Mouse (Mus musculus) G1E (cell line): Measurements from ENCODE around the gene Ube2h. TPM values are rescaled to one million over a fixed set of nuclear protein-coding genes. Genes with fewer than 3 reads are reported as not detected.

ENCODE experiments used
- ATAC-seq: 2 replicates; pipeline ENCODE4 v1.8.0; 2016; ENCODE audit warnings: mild to moderate bottlenecking; ENCODE audit not compliant: insufficient number of reproducible peaks, poor library complexity, low FRiP score, severe bottlenecking; ENCODE audit errors: extremely low read depth
- DNase-seq: peaks from one replicate; pipeline ENCODE4 v3.0.0; 2012; ENCODE audit warnings: low spot score
- H3K27me3 ChIP-seq: 2 replicates; pipeline ENCODE4 v1.6.1; 2012; ENCODE audit warnings: mild to moderate bottlenecking, low read length, inconsistent platforms; ENCODE audit not compliant: insufficient read depth
- H3K36me3 ChIP-seq: replicated peaks from 2 replicates; pipeline ENCODE3; 2012; ENCODE audit warnings: mild to moderate bottlenecking, inconsistent platforms
- H3K4me1 ChIP-seq: 2 replicates; pipeline ENCODE4 v1.6.1; 2012; ENCODE audit warnings: low read depth, low read length, inconsistent platforms, mixed read lengths; ENCODE audit not compliant: insufficient read depth
- H3K4me3 ChIP-seq: 2 replicates; pipeline ENCODE4 v1.5.1; 2012; ENCODE audit warnings: low read depth, mild to moderate bottlenecking, inconsistent platforms, low read length, moderate library complexity, mixed read lengths
- H3K9me3 ChIP-seq: replicated peaks from 2 replicates; pipeline ENCODE4 v1.6.1; 2012; ENCODE audit warnings: inconsistent platforms
- CTCF ChIP-seq: IDR thresholded peaks from 2 replicates; pipeline ENCODE4 v1.5.1; 2012; ENCODE audit warnings: low read depth, low read length, inconsistent platforms, mixed read lengths
- GATA1 ChIP-seq: IDR thresholded peaks from 2 replicates; pipeline ENCODE4 v1.6.1; 2012; ENCODE audit warnings: borderline replicate concordance, low read length, inconsistent platforms, mixed read lengths
- GATA2 ChIP-seq: IDR thresholded peaks from 2 replicates; pipeline ENCODE4 v1.6.1; 2012; ENCODE audit warnings: low read depth, low read length, inconsistent platforms, borderline replicate concordance
- POLR2AphosphoS5 ChIP-seq: IDR thresholded peaks from 2 replicates; pipeline ENCODE4 v1.6.1; 2012; ENCODE audit warnings: low read depth, low read length, inconsistent platforms; ENCODE audit not compliant: insufficient replicate concordance
- TAL1 ChIP-seq: conservative IDR thresholded peaks from 2 replicates; pipeline ENCODE4 v1.6.1; 2012; ENCODE audit warnings: low read depth, low read length, inconsistent platforms, mixed read lengths
- polyA plus RNA-seq: library from polyadenylated mRNA; stranded (reverse); fragments of >175 nt; gene quantifications from 2 replicates; pipeline ENCODE4 v1.2.3, GENCODE M21; 2012
- total RNA-seq, 2 experiments: library from RNA; stranded (forward) in 1 of 2; stranded (reverse) in 1 of 2; fragments of 200-1000 nt in 1 of 2; fragments of >200 nt in 1 of 2; fragmentation: Nextera tagmentation in 1 of 2; gene quantifications; 2 replicates each; pipeline ENCODE4 v1.2.3; 2014 to 2017

Ube2h gene
- total and polyA plus RNA-seq, 3 experiments, result 23.0 to 48.0 (median 38.7) TPM

- H3K4me1 ChIP-seq, result peaks cover 46% of the 10 kb centered on the region
- no peak for ATAC-seq
- TF ChIP-seq CTCF, result no peak
- TF ChIP-seq POLR2AphosphoS5, result no peak
- TF ChIP-seq GATA1, result no peak
- no peak for TF ChIP-seq TAL1
- TF ChIP-seq GATA2, result no peak
- H3K36me3 ChIP-seq, result no peaks in the 10 kb centered on the region
- H3K9me3 ChIP-seq, result peaks cover 8% of the 10 kb centered on the region; the same call in 1 of the 2 replicates
- no peak overlapping the region for H3K4me3 ChIP-seq
- H3K27me3 ChIP-seq, result peaks cover 94% of the 10 kb centered on the region
- DNase-seq, result no peak
These were observed 128.4 kb downstream of the Ube2h start for GRCm38 (mm10) chr6:30175918-30176421.

GRCm38 (mm10) chr6:30175225-30175917 lies 129.0 kb downstream of the Ube2h start:
- H3K4me3 ChIP-seq, result peak overlapping the region; percentile 43

GRCm38 (mm10) chr6:30174461-30175224 lies 129.7 kb downstream of the Ube2h start:
- Histone ChIP-seq H3K4me3 (peak overlapping the region; percentile 71), H3K27me3 (peaks cover 94% of the 10 kb centered on the region), H3K4me1 (peaks cover 46% of the 10 kb centered on the region), H3K9me3 (peaks cover 8% of the 10 kb centered on the region; the same call in 1 of the 2 replicates), H3K36me3 (no peaks in the 10 kb centered on the region)
- DNase-seq (no peak), ATAC-seq (no peak)
- no peak for TF ChIP-seq POLR2AphosphoS5
- no peak for TF ChIP-seq GATA2
- TF ChIP-seq TAL1, result no peak
- TF ChIP-seq CTCF, result no peak
- TF ChIP-seq GATA1, result no peak

More at GRCm38 (mm10) chr6:30175225-30175917, 129.0 kb downstream of the Ube2h start:
- H3K9me3 ChIP-seq, result peaks cover 8% of the 10 kb centered on the region; the same call in 1 of the 2 replicates
- H3K36me3 ChIP-seq, result no peaks in the 10 kb centered on the region
- ATAC-seq, result no peak
- H3K27me3 ChIP-seq, result peaks cover 94% of the 10 kb centered on the region
- peak; percentile 18 for DNase-seq
- H3K4me1 ChIP-seq, result peaks cover 46% of the 10 kb centered on the region
- no peak for TF ChIP-seq POLR2AphosphoS5
- TF ChIP-seq TAL1, result no peak
- no peak for TF ChIP-seq CTCF
- no peak for TF ChIP-seq GATA2
- TF ChIP-seq GATA1, result no peak

GRCm38 (mm10) chr6:30173551-30174460 lies 130.5 kb downstream of the Ube2h start:
- DNase-seq, result peak; percentile 53
- Histone ChIP-seq H3K4me1 (peaks cover 46% of the 10 kb centered on the region), H3K36me3 (no peaks in the 10 kb centered on the region), H3K9me3 (peaks cover 8% of the 10 kb centered on the region; the same call in 1 of the 2 replicates), H3K4me3 (peak overlapping the region; percentile 71), H3K27me3 (peaks cover 98% of the 10 kb centered on the region)
- no peak for TF ChIP-seq POLR2AphosphoS5
- TF ChIP-seq GATA1, result no peak
- no peak for TF ChIP-seq GATA2
- no peak for ATAC-seq

- Histone ChIP-seq H3K4me1 (peaks cover 46% of the 10 kb centered on the region), H3K9me3 (peaks cover 8% of the 10 kb centered on the region; the same call in 1 of the 2 replicates), H3K27me3 (peaks cover 98% of the 10 kb centered on the region), H3K36me3 (no peaks in the 10 kb centered on the region), H3K4me3 (peak overlapping the region; percentile 71; the same call in 1 of the 2 replicates)
- ATAC-seq (no peak), DNase-seq (no peak)
- no peak for TF ChIP-seq GATA1
- no peak for TF ChIP-seq POLR2AphosphoS5
- no peak for TF ChIP-seq TAL1
- no peak for TF ChIP-seq CTCF
These were observed 131.4 kb downstream of the Ube2h start for GRCm38 (mm10) chr6:30172820-30173550.
